Mouse (Mus musculus) adrenal gland, adult 8-10 months (tissue): ENCODE measurements around the gene Proca1. TPM values are rescaled to one million over a fixed set of nuclear protein-coding genes. Genes with fewer than 3 reads are reported as not detected.
A peak's percentile ranks its signal among the peaks of the same experiment; 100 is the strongest.
"Not testable (repeated sequence)": the region's sequence is repeated elsewhere in the genome, so short reads cannot be mapped to it uniquely, and the experiment has no call there.

Experiments
- DNase-seq: peaks from one replicate; pipeline ENCODE4 v3.0.0; 2022
- total RNA-seq, 4 experiments: library from RNA; stranded (reverse); gene quantifications; 2 replicates each; pipeline ENCODE4 v1.2.4; 2022

Proca1 gene
- total RNA-seq, 4 experiments from 2014 or later, result 10.1 to 12.9 (median 11.9) TPM

- DNase-seq, result peak; percentile 82
Measured at GRCm38 (mm10) chr11:78182961-78183844, 10.0 kb upstream of the Proca1 start, which contains the start of gene Rpl23a. Rpl23a (minus strand) TSS chr11:78183584.

GRCm38 (mm10) chr11:78183884-78184514 lies 9.2 kb upstream of the Proca1 start:
- DNase-seq, result no peak

- not testable (repeated sequence) for DNase-seq
Measured at GRCm38 (mm10) chr11:78184702-78185101, 8.5 kb upstream of the Proca1 start.

- peak; percentile 69 for DNase-seq
Measured at GRCm38 (mm10) chr11:78188331-78189233, 4.6 kb upstream of the Proca1 start, which contains the start of gene Rab34. Rab34 (plus strand) TSS chr11:78188430.

- no peak for DNase-seq
Measured at GRCm38 (mm10) chr11:78189234-78190040, 3.8 kb upstream of the Proca1 start.

- DNase-seq, result no peak
Measured at GRCm38 (mm10) chr11:78190041-78190440, 3.2 kb upstream of the Proca1 start.

GRCm38 (mm10) chr11:78194411-78195100 lies 1.4 kb downstream of the Proca1 start:
- DNase-seq, result peak; percentile 80

GRCm38 (mm10) chr11:78195101-78195863 lies 2.1 kb downstream of the Proca1 start:
- no peak for DNase-seq

GRCm38 (mm10) chr11:78202372-78202771 lies 9.2 kb downstream of the Proca1 start:
- no peak for DNase-seq

- peak; percentile 60 for DNase-seq
Measured at GRCm38 (mm10) chr11:78204287-78204686, 11.1 kb downstream of the Proca1 start.

- no peak for DNase-seq
Measured at GRCm38 (mm10) chr11:78205361-78206206, 12.4 kb downstream of the Proca1 start.

GRCm38 (mm10) chr11:78207190-78207589 lies 14.0 kb downstream of the Proca1 start:
- no peak for DNase-seq

- no peak for DNase-seq
Measured at GRCm38 (mm10) chr11:78209886-78210285, 16.7 kb downstream of the Proca1 start.

- DNase-seq, result no peak
Measured at GRCm38 (mm10) chr11:78210615-78211014, 17.4 kb downstream of the Proca1 start.

- DNase-seq, result no peak
Measured at GRCm38 (mm10) chr11:78211513-78211912, 18.3 kb downstream of the Proca1 start.

GRCm38 (mm10) chr11:78213086-78213817 lies 20.1 kb downstream of the Proca1 start:
- no peak for DNase-seq

- DNase-seq, result no peak
Measured at GRCm38 (mm10) chr11:78215709-78216317, 22.6 kb downstream of the Proca1 start.

GRCm38 (mm10) chr11:78223586-78223985 lies 30.4 kb downstream of the Proca1 start:
- DNase-seq, result no peak
